Mouse (Mus musculus): ENCODE measurements around the gene Gm20422. TPM values are rescaled to one million over a fixed set of nuclear protein-coding genes. Genes with fewer than 3 reads are reported as not detected.
"Not testable (repeated sequence)": the region's sequence is repeated elsewhere in the genome, so short reads cannot be mapped to it uniquely, and the experiment has no call there.

Gene Gm20422
- total RNA-seq, 2 experiments from 2014 or later: 1.8 to 1.9 TPM

GRCm38 (mm10) chr8:69793666-69794065 lies 19.0 kb upstream of the Gm20422 start:
- DNase-seq: no peak

- DNase-seq: peak; percentile 45
These were observed 16.9 kb upstream of the Gm20422 start for GRCm38 (mm10) chr8:69791415-69792068.

GRCm38 (mm10) chr8:69790773-69791367 lies 16.2 kb upstream of the Gm20422 start, which contains the start of the genes Atp13a1 and Zfp866:
Atp13a1 (plus strand) TSS chr8:69791163.
Zfp866 (minus strand) TSS chr8:69791178.
- DNase-seq: peak; percentile 91

- DNase-seq: no peak
These were observed 15.7 kb upstream of the Gm20422 start for GRCm38 (mm10) chr8:69790364-69790763.

GRCm38 (mm10) chr8:69789731-69790130 lies 15.0 kb upstream of the Gm20422 start:
- DNase-seq: no peak

GRCm38 (mm10) chr8:69789105-69789504 lies 14.4 kb upstream of the Gm20422 start:
- no peak for DNase-seq

- no peak for DNase-seq
These were observed 2.4 kb upstream of the Gm20422 start for GRCm38 (mm10) chr8:69777111-69777510.

- DNase-seq: no peak
These were observed 456 bp upstream of the Gm20422 start for GRCm38 (mm10) chr8:69775149-69775534.

- DNase-seq: no peak
These were observed 2.6 kb downstream of the Gm20422 start for GRCm38 (mm10) chr8:69772106-69772505.

- no peak for DNase-seq
These were observed 3.5 kb downstream of the Gm20422 start for GRCm38 (mm10) chr8:69771221-69771620.

- no peak for DNase-seq
These were observed 12.8 kb downstream of the Gm20422 start for GRCm38 (mm10) chr8:69761814-69762445.

- no peak for DNase-seq
These were observed 16.4 kb downstream of the Gm20422 start for GRCm38 (mm10) chr8:69758316-69758715.

- no peak for DNase-seq
These were observed 22.2 kb downstream of the Gm20422 start for GRCm38 (mm10) chr8:69752437-69752836.

- peak; percentile 97 for DNase-seq
These were observed 24.9 kb downstream of the Gm20422 start, which contains the start of gene Zfp963 for GRCm38 (mm10) chr8:69749544-69750454. Zfp963 (minus strand) TSS chr8:69749970.

- no peak for DNase-seq
These were observed 33.5 kb downstream of the Gm20422 start for GRCm38 (mm10) chr8:69741231-69741630.

- DNase-seq: no peak
These were observed 33.9 kb downstream of the Gm20422 start for GRCm38 (mm10) chr8:69740763-69741162.

- DNase-seq: no peak
These were observed 39.2 kb downstream of the Gm20422 start for GRCm38 (mm10) chr8:69735495-69735894.

GRCm38 (mm10) chr8:69717232-69717580 lies 57.5 kb downstream of the Gm20422 start:
- DNase-seq: no peak

GRCm38 (mm10) chr8:69716403-69717231 lies 58.1 kb downstream of the Gm20422 start:
- DNase-seq: peak; percentile 95

- no peak for DNase-seq
These were observed 59.3 kb downstream of the Gm20422 start for GRCm38 (mm10) chr8:69715366-69715765.

GRCm38 (mm10) chr8:69713516-69713915 lies 61.2 kb downstream of the Gm20422 start:
- DNase-seq: no peak

- not testable (repeated sequence) for DNase-seq
These were observed 64.1 kb downstream of the Gm20422 start, which contains the start of gene Zfp869 for GRCm38 (mm10) chr8:69710624-69711023. Zfp869 (minus strand) TSS chr8:69710724.
